Mouse (Mus musculus): ENCODE measurements around the gene Cep170b. TPM values are rescaled to one million over a fixed set of nuclear protein-coding genes. Genes with fewer than 3 reads are reported as not detected.

Gene Cep170b
- polyA plus RNA-seq, 1 experiment from 2014 or later, result 19.8 TPM

GRCm38 (mm10) chr12:112747606-112747970, 27.3 kb downstream of the Cep170b start:
- no peak for ATAC-seq (ENCODE audit: insufficient read depth, low FRiP score)
- no peaks in the 10 kb centered on the region for H3K9me3 ChIP-seq (replicated peaks; ENCODE audit: control insufficient read depth, low read length)
- WGBS, result 77% methylated on average over 8 of the region's 8 CpGs

GRCm38 (mm10) chr12:112750976-112751375, 30.7 kb downstream of the Cep170b start:
- Histone ChIP-seq H3K27ac (ENCODE audit: low read length) (no peak overlapping the region), H3K9me3 (replicated peaks; ENCODE audit: control insufficient read depth, low read length) (no peaks in the 10 kb centered on the region), H3K27me3 (ENCODE audit: control insufficient read depth, insufficient read depth, low read length) (no peaks in the 10 kb centered on the region), H3K9ac (ENCODE audit: low read length) (no peak overlapping the region), H3K4me1 (ENCODE audit: control insufficient read depth, insufficient read depth, low read length) (peaks cover 6% of the 10 kb centered on the region), H3K36me3 (ENCODE audit: control insufficient read depth, insufficient read depth, low read length) (no peaks in the 10 kb centered on the region), H3K4me2 (ENCODE audit: low read depth, low read length) (no peak overlapping the region), H3K4me3 (replicated peaks; ENCODE audit: low read length) (no peak overlapping the region)
- no peak for ATAC-seq (ENCODE audit: insufficient read depth, low FRiP score)
- 78% methylated on average over 12 of the region's 12 CpGs for WGBS

More at GRCm38 (mm10) chr12:112747606-112747970, 27.3 kb downstream of the Cep170b start:
- no peaks in the 10 kb centered on the region for H3K36me3 ChIP-seq (ENCODE audit: control insufficient read depth, insufficient read depth, low read length)
- H3K9ac ChIP-seq (ENCODE audit: low read length), result peak overlapping the region; percentile 18
- no peaks in the 10 kb centered on the region for H3K27me3 ChIP-seq (ENCODE audit: control insufficient read depth, insufficient read depth, low read length)
- H3K4me1 ChIP-seq (ENCODE audit: control insufficient read depth, insufficient read depth, low read length), result peaks cover 18% of the 10 kb centered on the region
- no peak overlapping the region; the same call in 1 of the 2 replicates for H3K27ac ChIP-seq (ENCODE audit: low read length)
- no peak overlapping the region for H3K4me2 ChIP-seq (ENCODE audit: low read depth, low read length)
- H3K4me3 ChIP-seq (replicated peaks; ENCODE audit: low read length), result no peak overlapping the region

GRCm38 (mm10) chr12:112752399-112752798, 32.1 kb downstream of the Cep170b start:
- H3K9me3 ChIP-seq (replicated peaks; ENCODE audit: control insufficient read depth, low read length), result no peaks in the 10 kb centered on the region

GRCm38 (mm10) chr12:112755900-112756299, 35.6 kb downstream of the Cep170b start:
- no peak for ATAC-seq (ENCODE audit: insufficient read depth, low FRiP score)
- no peak overlapping the region for H3K9ac ChIP-seq (ENCODE audit: low read length)
- H3K27ac ChIP-seq (ENCODE audit: low read length), result no peak overlapping the region
- H3K9me3 ChIP-seq (replicated peaks; ENCODE audit: control insufficient read depth, low read length), result no peaks in the 10 kb centered on the region
- no peak overlapping the region for H3K4me2 ChIP-seq (ENCODE audit: low read depth, low read length)
- no peak overlapping the region for H3K4me3 ChIP-seq (replicated peaks; ENCODE audit: low read length)
- H3K4me1 ChIP-seq (ENCODE audit: control insufficient read depth, insufficient read depth, low read length), result no peaks in the 10 kb centered on the region
- H3K27me3 ChIP-seq (ENCODE audit: control insufficient read depth, insufficient read depth, low read length), result no peaks in the 10 kb centered on the region
- WGBS, result 67% methylated on average over 4 of the region's 4 CpGs
- H3K36me3 ChIP-seq (ENCODE audit: control insufficient read depth, insufficient read depth, low read length), result no peaks in the 10 kb centered on the region

More at GRCm38 (mm10) chr12:112752399-112752798, 32.1 kb downstream of the Cep170b start:
- no peak overlapping the region for H3K9ac ChIP-seq (ENCODE audit: low read length)
- no peaks in the 10 kb centered on the region for H3K36me3 ChIP-seq (ENCODE audit: control insufficient read depth, insufficient read depth, low read length)
- no peaks in the 10 kb centered on the region for H3K27me3 ChIP-seq (ENCODE audit: control insufficient read depth, insufficient read depth, low read length)
- 44% methylated on average over 2 of the region's 2 CpGs for WGBS
- no peak for ATAC-seq (ENCODE audit: insufficient read depth, low FRiP score)
- H3K4me2 ChIP-seq (ENCODE audit: low read depth, low read length), result no peak overlapping the region
- H3K4me3 ChIP-seq (replicated peaks; ENCODE audit: low read length), result no peak overlapping the region
- H3K4me1 ChIP-seq (ENCODE audit: control insufficient read depth, insufficient read depth, low read length), result no peaks in the 10 kb centered on the region; the same call in 1 of the 2 replicates
- no peak overlapping the region for H3K27ac ChIP-seq (ENCODE audit: low read length)

- Histone ChIP-seq H3K27ac (ENCODE audit: low read length) (no peak overlapping the region), H3K9ac (ENCODE audit: low read length) (no peak overlapping the region), H3K9me3 (replicated peaks; ENCODE audit: control insufficient read depth, low read length) (no peaks in the 10 kb centered on the region), H3K27me3 (ENCODE audit: control insufficient read depth, insufficient read depth, low read length) (no peaks in the 10 kb centered on the region), H3K4me2 (ENCODE audit: low read depth, low read length) (no peak overlapping the region), H3K36me3 (ENCODE audit: control insufficient read depth, insufficient read depth, low read length) (no peaks in the 10 kb centered on the region), H3K4me3 (replicated peaks; ENCODE audit: low read length) (no peak overlapping the region), H3K4me1 (ENCODE audit: control insufficient read depth, insufficient read depth, low read length) (no peaks in the 10 kb centered on the region)
- WGBS, result 75% methylated on average over 5 of the region's 5 CpGs
- no peak for ATAC-seq (ENCODE audit: insufficient read depth, low FRiP score)
Measured at GRCm38 (mm10) chr12:112757896-112758295, 37.6 kb downstream of the Cep170b start.

- H3K4me2 ChIP-seq (ENCODE audit: low read depth, low read length), result no peak overlapping the region
- H3K27me3 ChIP-seq (ENCODE audit: control insufficient read depth, insufficient read depth, low read length), result no peaks in the 10 kb centered on the region
- H3K27ac ChIP-seq (ENCODE audit: low read length), result no peak overlapping the region
- H3K4me3 ChIP-seq (replicated peaks; ENCODE audit: low read length), result no peak overlapping the region
- H3K4me1 ChIP-seq (ENCODE audit: control insufficient read depth, insufficient read depth, low read length), result no peaks in the 10 kb centered on the region
- 82% methylated on average over 3 of the region's 3 CpGs for WGBS
- ATAC-seq (ENCODE audit: insufficient read depth, low FRiP score), result no peak
- H3K9me3 ChIP-seq (replicated peaks; ENCODE audit: control insufficient read depth, low read length), result no peaks in the 10 kb centered on the region
- H3K36me3 ChIP-seq (ENCODE audit: control insufficient read depth, insufficient read depth, low read length), result no peaks in the 10 kb centered on the region
- H3K9ac ChIP-seq (ENCODE audit: low read length), result no peak overlapping the region
Measured at GRCm38 (mm10) chr12:112759471-112759870, 39.2 kb downstream of the Cep170b start.

GRCm38 (mm10) chr12:112760154-112760926, 40.1 kb downstream of the Cep170b start, which contains the start of gene Pld4:
Pld4 (plus strand) TSS chr12:112760655.
- H3K9ac ChIP-seq (ENCODE audit: low read length), result no peak within 1 kb of the TSS
- peak within 1 kb of the TSS; percentile 7 for H3K4me3 ChIP-seq (replicated peaks; ENCODE audit: low read length)
- H3K27me3 ChIP-seq (ENCODE audit: control insufficient read depth, insufficient read depth, low read length), result no peaks in the 10 kb centered on the region
- no peak for ATAC-seq (ENCODE audit: insufficient read depth, low FRiP score)
- H3K36me3 ChIP-seq (ENCODE audit: control insufficient read depth, insufficient read depth, low read length), result no peaks in the 10 kb centered on the region
- no peaks in the 10 kb centered on the region for H3K4me1 ChIP-seq (ENCODE audit: control insufficient read depth, insufficient read depth, low read length)
- no peak within 1 kb of the TSS for H3K4me2 ChIP-seq (ENCODE audit: low read depth, low read length)
- H3K27ac ChIP-seq (ENCODE audit: low read length), result no peak within 1 kb of the TSS
- H3K9me3 ChIP-seq (replicated peaks; ENCODE audit: control insufficient read depth, low read length), result no peaks in the 10 kb centered on the region
- 36% methylated on average over 4 of the region's 4 CpGs for WGBS

GRCm38 (mm10) chr12:112761411-112761810, 41.2 kb downstream of the Cep170b start:
- H3K4me1 ChIP-seq (ENCODE audit: control insufficient read depth, insufficient read depth, low read length), result no peaks in the 10 kb centered on the region
- H3K36me3 ChIP-seq (ENCODE audit: control insufficient read depth, insufficient read depth, low read length), result no peaks in the 10 kb centered on the region
- ATAC-seq (ENCODE audit: insufficient read depth, low FRiP score), result no peak
- H3K9ac ChIP-seq (ENCODE audit: low read length), result no peak overlapping the region
- H3K27me3 ChIP-seq (ENCODE audit: control insufficient read depth, insufficient read depth, low read length), result no peaks in the 10 kb centered on the region
- H3K4me3 ChIP-seq (replicated peaks; ENCODE audit: low read length), result peak overlapping the region; percentile 7; the same call in 1 of the 2 replicates
- H3K4me2 ChIP-seq (ENCODE audit: low read depth, low read length), result no peak overlapping the region
- no peaks in the 10 kb centered on the region for H3K9me3 ChIP-seq (replicated peaks; ENCODE audit: control insufficient read depth, low read length)
- no peak overlapping the region; the same call in 1 of the 2 replicates for H3K27ac ChIP-seq (ENCODE audit: low read length)
- 84% methylated on average over 4 of the region's 4 CpGs for WGBS

- no peaks in the 10 kb centered on the region for H3K4me1 ChIP-seq (ENCODE audit: control insufficient read depth, insufficient read depth, low read length)
- no peaks in the 10 kb centered on the region for H3K9me3 ChIP-seq (replicated peaks; ENCODE audit: control insufficient read depth, low read length)
- peak; percentile 53 for ATAC-seq (ENCODE audit: insufficient read depth, low FRiP score)
- no peak overlapping the region for H3K9ac ChIP-seq (ENCODE audit: low read length)
- 87% methylated on average over 3 of the region's 3 CpGs for WGBS
- H3K4me2 ChIP-seq (ENCODE audit: low read depth, low read length), result no peak overlapping the region
- H3K27me3 ChIP-seq (ENCODE audit: control insufficient read depth, insufficient read depth, low read length), result no peaks in the 10 kb centered on the region
- H3K4me3 ChIP-seq (replicated peaks; ENCODE audit: low read length), result no peak overlapping the region
- no peak overlapping the region; the same call in 1 of the 2 replicates for H3K27ac ChIP-seq (ENCODE audit: low read length)
- H3K36me3 ChIP-seq (ENCODE audit: control insufficient read depth, insufficient read depth, low read length), result no peaks in the 10 kb centered on the region
Measured at GRCm38 (mm10) chr12:112762018-112762417, 41.8 kb downstream of the Cep170b start.
